Mouse (Mus musculus) heart, embryonic 13.5 days (tissue): ENCODE data around the gene Itln1. TPM values are rescaled to one million over a fixed set of nuclear protein-coding genes. Genes with fewer than 3 reads are reported as not detected.

Source experiments
- ATAC-seq: fragments of 200-750 bp; cut with Nextera tagmentation; 2 replicates; pipeline ENCODE4 v1.8.0; 2017; ENCODE audit warnings: moderate TSS enrichment; ENCODE audit not compliant: insufficient number of reproducible peaks, low FRiP score, low TSS enrichment; ENCODE audit errors: extremely low read depth
- H3K27ac ChIP-seq: fragments of 300-500 bp; sonication (generic); replicated peaks from 2 replicates; pipeline ENCODE4 v1.5.1; 2015; ENCODE audit warnings: moderate library complexity, mild to moderate bottlenecking, inconsistent platforms
- H3K27me3 ChIP-seq: fragments of 300-500 bp; sonication (generic); replicated peaks from 2 replicates; pipeline ENCODE4 v1.6.1; 2015; ENCODE audit warnings: mild to moderate bottlenecking, inconsistent platforms
- H3K36me3 ChIP-seq: fragments of 300-500 bp; sonication (generic); 2 replicates; pipeline ENCODE4 v1.6.1; 2015; ENCODE audit warnings: mild to moderate bottlenecking, inconsistent platforms
- H3K4me1 ChIP-seq: fragments of 300-500 bp; sonication (generic); 2 replicates; pipeline ENCODE4 v1.6.1; 2015; ENCODE audit warnings: inconsistent platforms
- H3K4me2 ChIP-seq: fragments of 300-500 bp; sonication (generic); 2 replicates; pipeline ENCODE4 v1.6.1; 2015; ENCODE audit warnings: inconsistent platforms, mild to moderate bottlenecking, moderate library complexity
- H3K4me3 ChIP-seq: fragments of 300-500 bp; sonication (generic); 2 replicates; pipeline ENCODE4 v1.5.1; 2015; ENCODE audit warnings: moderate library complexity, mild to moderate bottlenecking, inconsistent platforms
- H3K9ac ChIP-seq: fragments of 300-500 bp; sonication (generic); 2 replicates; pipeline ENCODE4 v1.6.1; 2015; ENCODE audit warnings: inconsistent platforms, mild to moderate bottlenecking, moderate library complexity
- H3K9me3 ChIP-seq: fragments of 300-500 bp; sonication (generic); 2 replicates; pipeline ENCODE4 v1.6.1; 2016; ENCODE audit warnings: inconsistent platforms
- WGBS: fragments of 180-500 bp; shearing (Covaris S2); methylation state at CpG from one replicate; pipeline ENCODE4 v1.1.7; 2015; ENCODE audit warnings: mixed read lengths; 5-methylcytosine and 5-hydroxymethylcytosine counted together
- polyA plus RNA-seq: library from polyadenylated mRNA; unstranded; fragments of >200 nt; fragmentation: Nextera tagmentation; extraction: Ambion mirVana; gene quantifications from 2 replicates; pipeline ENCODE4 v1.2.1, GENCODE M21; 2015

The Itln1 gene
- polyA plus RNA-seq, 1 experiment from 2014 or later, result not detected

GRCm38 (mm10) chr1:171558407-171558806, 23.3 kb upstream of the Itln1 start:
- H3K9me3 ChIP-seq, result no peaks in the 10 kb centered on the region
- H3K4me3 ChIP-seq, result no peak overlapping the region
- no peak overlapping the region for H3K4me2 ChIP-seq
- no peak for ATAC-seq
- H3K36me3 ChIP-seq, result no peaks in the 10 kb centered on the region
- H3K4me1 ChIP-seq, result peaks cover 13% of the 10 kb centered on the region
- no peak overlapping the region for H3K27ac ChIP-seq
- WGBS, result 74% methylated on average over 6 of the region's 6 CpGs
- no peaks in the 10 kb centered on the region for H3K27me3 ChIP-seq
- no peak overlapping the region for H3K9ac ChIP-seq

- 82% methylated on average over 2 of the region's 2 CpGs for WGBS
- ATAC-seq, result no peak
Observed at GRCm38 (mm10) chr1:171556366-171556765, 21.3 kb upstream of the Itln1 start.

GRCm38 (mm10) chr1:171553359-171554341, 18.6 kb upstream of the Itln1 start:
- Histone ChIP-seq H3K9ac (no peak overlapping the region), H3K4me3 (0 out of 2 replicates have a peak overlapping the region, but pooled peaks have one; percentile 7), H3K36me3 (no peaks in the 10 kb centered on the region), H3K27ac (peak overlapping the region; percentile 86), H3K9me3 (no peaks in the 10 kb centered on the region), H3K4me2 (peak overlapping the region; percentile 53), H3K27me3 (no peaks in the 10 kb centered on the region), H3K4me1 (peaks cover 21% of the 10 kb centered on the region)
- WGBS, result 72% methylated on average over 11 of the region's 11 CpGs
- no peak; the same call in 1 of the 2 replicates for ATAC-seq

More at GRCm38 (mm10) chr1:171556366-171556765, 21.3 kb upstream of the Itln1 start:
- Histone ChIP-seq H3K36me3 (no peaks in the 10 kb centered on the region), H3K9ac (no peak overlapping the region), H3K27ac (no peak overlapping the region), H3K9me3 (no peaks in the 10 kb centered on the region), H3K4me2 (no peak overlapping the region), H3K27me3 (no peaks in the 10 kb centered on the region), H3K4me3 (no peak overlapping the region), H3K4me1 (peaks cover 26% of the 10 kb centered on the region)

GRCm38 (mm10) chr1:171552230-171552629, 17.1 kb upstream of the Itln1 start:
- no peak overlapping the region for H3K4me3 ChIP-seq
- peak overlapping the region; percentile 86 for H3K27ac ChIP-seq
- peaks cover 21% of the 10 kb centered on the region for H3K4me1 ChIP-seq
- no peaks in the 10 kb centered on the region for H3K36me3 ChIP-seq
- H3K9ac ChIP-seq, result peak overlapping the region; percentile 56
- H3K9me3 ChIP-seq, result no peaks in the 10 kb centered on the region
- ATAC-seq, result no peak
- H3K27me3 ChIP-seq, result no peaks in the 10 kb centered on the region
- H3K4me2 ChIP-seq, result peak overlapping the region; percentile 53; the same call in 1 of the 2 replicates
- 76% methylated on average over 2 of the region's 2 CpGs for WGBS

- Histone ChIP-seq H3K27me3 (no peaks in the 10 kb centered on the region), H3K9ac (no peak overlapping the region), H3K9me3 (no peaks in the 10 kb centered on the region), H3K4me1 (peaks cover 21% of the 10 kb centered on the region), H3K4me3 (no peak overlapping the region), H3K36me3 (no peaks in the 10 kb centered on the region), H3K27ac (no peak overlapping the region), H3K4me2 (no peak overlapping the region)
- no peak for ATAC-seq
- 85% methylated on average over 7 of the region's 7 CpGs for WGBS
Observed at GRCm38 (mm10) chr1:171551326-171551725, 16.2 kb upstream of the Itln1 start.

- no peak overlapping the region for H3K27ac ChIP-seq
- H3K4me2 ChIP-seq, result no peak overlapping the region
- no peak overlapping the region for H3K4me3 ChIP-seq
- peaks cover 17% of the 10 kb centered on the region; the same call in 1 of the 2 replicates for H3K9me3 ChIP-seq
- no peak overlapping the region for H3K9ac ChIP-seq
- 69% methylated on average over 1 of the region's 1 CpGs for WGBS
- H3K36me3 ChIP-seq, result no peaks in the 10 kb centered on the region
- no peaks in the 10 kb centered on the region for H3K4me1 ChIP-seq
- ATAC-seq, result no peak
- no peaks in the 10 kb centered on the region for H3K27me3 ChIP-seq
Observed at GRCm38 (mm10) chr1:171540694-171541093, 5.6 kb upstream of the Itln1 start.

GRCm38 (mm10) chr1:171534557-171534956, 537 bp downstream of the Itln1 start:
- H3K9me3 ChIP-seq, result peaks cover 4% of the 10 kb centered on the region; the same call in 1 of the 2 replicates
- no peak overlapping the region for H3K4me3 ChIP-seq
- no peaks in the 10 kb centered on the region for H3K4me1 ChIP-seq
- no peaks in the 10 kb centered on the region for H3K36me3 ChIP-seq
- H3K27me3 ChIP-seq, result no peaks in the 10 kb centered on the region
- no peak overlapping the region for H3K9ac ChIP-seq
- H3K4me2 ChIP-seq, result no peak overlapping the region
- H3K27ac ChIP-seq, result no peak overlapping the region
- no peak for ATAC-seq

- Histone ChIP-seq H3K27me3 (no peaks in the 10 kb centered on the region), H3K9me3 (no peaks in the 10 kb centered on the region), H3K36me3 (no peaks in the 10 kb centered on the region), H3K4me1 (no peaks in the 10 kb centered on the region), H3K9ac (no peak overlapping the region), H3K4me2 (no peak overlapping the region), H3K4me3 (no peak overlapping the region), H3K27ac (no peak overlapping the region)
- ATAC-seq, result no peak
- WGBS, result 48% methylated on average over 2 of the region's 2 CpGs
Observed at GRCm38 (mm10) chr1:171532830-171533229, 2.3 kb downstream of the Itln1 start.

- Histone ChIP-seq H3K36me3 (no peaks in the 10 kb centered on the region), H3K27me3 (no peaks in the 10 kb centered on the region), H3K4me2 (no peak overlapping the region), H3K4me1 (no peaks in the 10 kb centered on the region), H3K9me3 (no peaks in the 10 kb centered on the region), H3K27ac (no peak overlapping the region), H3K4me3 (no peak overlapping the region), H3K9ac (no peak overlapping the region)
- WGBS, result 81% methylated on average over 4 of the region's 4 CpGs
- ATAC-seq, result no peak
Observed at GRCm38 (mm10) chr1:171531367-171531766, 3.7 kb downstream of the Itln1 start.

- ATAC-seq, result no peak
- Histone ChIP-seq H3K4me1 (no peaks in the 10 kb centered on the region), H3K9me3 (peaks cover 2% of the 10 kb centered on the region; the same call in 1 of the 2 replicates), H3K27me3 (no peaks in the 10 kb centered on the region), H3K4me2 (no peak overlapping the region), H3K4me3 (no peak overlapping the region), H3K36me3 (no peaks in the 10 kb centered on the region), H3K27ac (no peak overlapping the region), H3K9ac (no peak overlapping the region)
- WGBS, result 68% methylated on average over 4 of the region's 4 CpGs
Observed at GRCm38 (mm10) chr1:171515557-171515956, 19.5 kb downstream of the Itln1 start.

GRCm38 (mm10) chr1:171515039-171515438, 20.1 kb downstream of the Itln1 start:
- Histone ChIP-seq H3K36me3 (no peaks in the 10 kb centered on the region), H3K4me2 (no peak overlapping the region), H3K4me1 (no peaks in the 10 kb centered on the region), H3K9me3 (peaks cover 2% of the 10 kb centered on the region; the same call in 1 of the 2 replicates), H3K9ac (no peak overlapping the region), H3K4me3 (no peak overlapping the region), H3K27ac (no peak overlapping the region), H3K27me3 (no peaks in the 10 kb centered on the region)
- ATAC-seq, result no peak; the same call in 1 of the 2 replicates
- 27% methylated on average over 1 of the region's 1 CpGs for WGBS
